Mouse (Mus musculus) heart, adult 18-20 months (tissue): ENCODE measurements at regions not wholly inside any gene's neighbourhood (a gene's known extent, or its start where the extent isn't known, plus 50 kb on each side); places are given as distances from the start of the nearest gene placed in this dataset.

ENCODE experiments used
- DNase-seq, 2 experiments: peaks; one replicate each; pipeline ENCODE4 v3.0.0; 2021 to 2022; ENCODE audit warnings: mixed read lengths in 1 of 2

GRCm38 (mm10) chrX:11387200-11387940 is 59.7 kb downstream of the H2al1j start:
- DNase-seq = no peak

GRCm38 (mm10) chrX:11388860-11389259 is 61.2 kb downstream of the H2al1j start:
- DNase-seq = peak; percentile 30 to 51

GRCm38 (mm10) chrX:11400406-11400805 is 72.8 kb downstream of the H2al1j start:
- no peak for DNase-seq

- DNase-seq = no peak
These were observed 76.7 kb downstream of the H2al1j start for GRCm38 (mm10) chrX:11404369-11404768.

- DNase-seq = no peak
These were observed 84.7 kb downstream of the H2al1j start for GRCm38 (mm10) chrX:11412316-11412826.

GRCm38 (mm10) chrX:11415662-11416061 is 88.0 kb downstream of the H2al1j start:
- DNase-seq = no peak

GRCm38 (mm10) chrX:11416510-11416909 is 88.9 kb downstream of the H2al1j start:
- peak; percentile 53 to 54 for DNase-seq

GRCm38 (mm10) chrX:11417861-11418260 is 90.2 kb downstream of the H2al1j start:
- DNase-seq = peak in 1 of 2 experiments; percentile 62

- peak; percentile 53 to 68 for DNase-seq
These were observed 90.6 kb downstream of the H2al1j start for GRCm38 (mm10) chrX:11418261-11418660.

GRCm38 (mm10) chrX:11419162-11419631 is 91.6 kb downstream of the H2al1j start:
- DNase-seq = no peak

- no peak for DNase-seq
These were observed 104.9 kb downstream of the H2al1j start for GRCm38 (mm10) chrX:11432403-11433004.

- no peak for DNase-seq
These were observed 107.7 kb downstream of the H2al1j start for GRCm38 (mm10) chrX:11435338-11435737.

GRCm38 (mm10) chrX:11437151-11437944 is 109.7 kb downstream of the H2al1j start:
- DNase-seq = peak; percentile 36 to 55

- peak in 1 of 2 experiments; percentile 8 for DNase-seq
These were observed 115.9 kb downstream of the H2al1j start for GRCm38 (mm10) chrX:11443543-11443942.

- peak; percentile 53 to 62 for DNase-seq
These were observed 116.7 kb downstream of the H2al1j start for GRCm38 (mm10) chrX:11444261-11444725.

- DNase-seq = peak; percentile 23 to 26
These were observed 121.1 kb downstream of the H2al1j start for GRCm38 (mm10) chrX:11448711-11449110.

- peak in 1 of 2 experiments; percentile 6 for DNase-seq
These were observed 130.9 kb downstream of the H2al1j start for GRCm38 (mm10) chrX:11458521-11458920.

- no peak for DNase-seq
These were observed 136.4 kb downstream of the H2al1j start for GRCm38 (mm10) chrX:11463955-11464511.

- no peak for DNase-seq
These were observed 138.6 kb downstream of the H2al1j start for GRCm38 (mm10) chrX:11466191-11466590.

GRCm38 (mm10) chrX:11479696-11480339 is 152.2 kb downstream of the H2al1j start:
- DNase-seq = no peak

GRCm38 (mm10) chrX:11482141-11482540 is 154.5 kb downstream of the H2al1j start:
- peak; percentile 10 to 22 for DNase-seq

- no peak for DNase-seq
These were observed 159.0 kb downstream of the H2al1j start for GRCm38 (mm10) chrX:11486588-11486987.
